Mouse (Mus musculus): Measurements from ENCODE around the gene Irf2bpl. TPM values are rescaled to one million over a fixed set of nuclear protein-coding genes. Genes with fewer than 3 reads are reported as not detected.

The Irf2bpl gene
- polyA plus RNA-seq, 1 experiment from 2014 or later = 43.9 TPM

DNA sequence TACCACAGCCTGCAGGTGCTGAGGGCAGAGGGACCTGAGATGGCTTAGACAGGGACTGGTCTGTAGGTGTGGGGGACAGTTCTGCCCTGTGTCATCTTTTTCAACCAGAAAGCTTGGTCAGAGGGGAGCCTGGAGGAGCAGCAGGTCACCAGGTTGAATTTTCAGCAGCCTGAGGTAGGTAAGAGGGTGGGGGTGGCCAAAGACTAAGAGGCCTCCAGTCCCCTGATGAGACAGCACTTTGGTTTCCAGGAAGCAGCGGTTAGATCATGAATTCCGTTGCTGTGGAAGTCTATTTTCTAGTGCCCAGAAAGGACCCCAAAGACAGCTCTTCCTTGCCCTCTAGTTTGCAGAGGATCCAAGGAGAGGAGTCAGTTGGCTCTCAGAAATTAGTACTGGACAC, 29.8 kb upstream of the Irf2bpl start:
- H3K4me1 ChIP-seq = peaks cover 35% of the 10 kb centered on the region
- ATAC-seq (replicated peaks; ENCODE audit: low FRiP score) = no peak
- H3K9me3 ChIP-seq (replicated peaks) = no peaks in the 10 kb centered on the region
- 55% methylated on average over 2 of the region's 2 CpGs for WGBS
- H3K4me2 ChIP-seq = no peak overlapping the region
- no peaks in the 10 kb centered on the region for H3K27me3 ChIP-seq
- no peak overlapping the region for H3K4me3 ChIP-seq (replicated peaks)
- H3K27ac ChIP-seq = peak overlapping the region; percentile 52; the same call in 1 of the 2 replicates
- no peak overlapping the region for H3K9ac ChIP-seq
- no peaks in the 10 kb centered on the region for H3K36me3 ChIP-seq

DNA sequence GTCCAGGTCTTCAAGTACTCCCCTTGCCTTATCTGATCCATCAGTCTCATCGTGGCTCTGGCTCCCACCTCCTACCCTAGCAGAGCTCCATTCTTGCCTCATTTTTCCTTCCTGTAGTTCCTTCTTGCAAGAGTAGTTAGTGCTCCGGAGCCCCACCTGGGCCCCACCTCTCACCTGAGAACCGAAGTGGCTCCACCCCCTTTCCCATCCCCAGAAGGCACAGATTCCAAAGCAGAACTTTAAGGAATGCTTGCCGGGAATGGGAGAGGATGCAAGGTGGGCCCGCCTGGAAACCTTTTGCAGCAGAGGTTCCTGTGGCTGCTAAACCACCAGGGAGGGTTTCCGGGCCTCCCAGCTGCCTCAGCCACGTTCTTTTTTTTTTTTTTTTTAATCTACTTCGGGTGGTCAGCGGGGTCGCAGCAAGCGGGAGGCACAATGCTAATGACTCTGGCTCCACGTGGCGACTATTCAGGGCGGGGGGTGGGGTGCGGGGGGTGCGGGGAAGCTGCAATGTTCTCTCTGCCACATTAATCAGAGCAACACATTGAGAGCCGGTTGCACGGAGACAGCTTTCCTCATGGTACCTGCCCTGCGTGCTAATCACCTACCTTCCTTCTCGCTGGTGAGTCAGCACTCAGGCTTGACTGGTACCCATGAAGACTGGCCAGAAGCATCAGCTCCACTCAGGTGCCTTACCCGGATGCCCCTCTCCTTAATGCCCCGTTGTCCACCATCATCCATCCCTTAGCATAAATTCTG, 27.9 kb upstream of the Irf2bpl start:
- Histone ChIP-seq H3K4me1 (peaks cover 19% of the 10 kb centered on the region), H3K4me2 (peak overlapping the region; percentile 46), H3K27ac (peak overlapping the region; percentile 45), H3K27me3 (no peaks in the 10 kb centered on the region), H3K9me3 (replicated peaks) (no peaks in the 10 kb centered on the region), H3K9ac (no peak overlapping the region), H3K4me3 (replicated peaks) (0 out of 2 replicates have a peak overlapping the region, but pooled peaks have one; percentile 11), H3K36me3 (no peaks in the 10 kb centered on the region)
- ATAC-seq (replicated peaks; ENCODE audit: low FRiP score) = 0 out of 2 replicates have a peak, but pooled peaks have one; percentile 22
- WGBS = 5% methylated on average over 22 of the region's 22 CpGs

DNA sequence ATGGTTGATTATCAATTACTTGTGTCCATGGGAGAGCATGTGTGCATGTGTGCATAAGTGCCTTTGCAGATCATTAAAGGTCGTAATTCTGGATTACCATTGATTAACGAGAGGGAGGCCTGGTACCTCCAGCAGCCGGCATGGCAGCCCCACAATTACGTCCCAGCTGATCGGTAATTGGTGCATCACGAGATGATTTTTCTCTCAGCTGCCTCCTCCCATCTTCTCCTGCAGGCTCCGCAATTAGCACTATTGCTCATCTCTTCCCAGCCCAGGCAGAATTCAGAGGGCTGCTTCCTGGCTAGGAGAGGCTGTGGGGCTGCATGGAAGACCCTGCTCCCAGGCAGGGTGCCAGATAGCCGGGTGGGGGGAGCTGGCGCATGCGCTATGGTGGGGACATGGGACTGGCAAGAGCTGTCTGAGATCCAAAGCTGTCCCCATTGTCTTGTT, 26.9 kb upstream of the Irf2bpl start:
- Histone ChIP-seq H3K27ac (peak overlapping the region; percentile 45; the same call in 1 of the 2 replicates), H3K4me3 (replicated peaks) (no peak overlapping the region), H3K9me3 (replicated peaks) (no peaks in the 10 kb centered on the region), H3K4me1 (peaks cover 21% of the 10 kb centered on the region), H3K36me3 (no peaks in the 10 kb centered on the region), H3K9ac (no peak overlapping the region), H3K27me3 (no peaks in the 10 kb centered on the region), H3K4me2 (no peak overlapping the region; the same call in 1 of the 2 replicates)
- no peak for ATAC-seq (replicated peaks; ENCODE audit: low FRiP score)
- 33% methylated on average over 10 of the region's 10 CpGs for WGBS

DNA sequence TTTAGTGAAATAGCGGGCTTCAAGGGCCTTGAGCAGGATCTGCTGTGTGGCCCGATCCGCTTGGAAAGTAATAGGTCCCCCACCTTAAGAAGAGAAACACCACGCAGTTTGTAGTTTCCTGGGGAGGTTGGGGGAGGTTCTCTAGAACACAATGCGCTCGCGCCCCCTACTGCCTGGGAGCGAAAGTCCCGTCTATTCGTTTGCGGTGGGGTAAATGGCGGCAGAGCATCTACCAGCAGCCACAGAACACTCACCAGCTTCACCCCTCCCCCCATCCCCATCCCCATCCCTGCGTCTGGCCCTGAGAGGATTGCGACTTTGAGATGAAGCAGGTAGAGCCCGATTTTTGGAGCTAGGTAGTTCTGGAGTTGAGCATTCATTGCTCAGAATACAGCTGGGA, 21.8 kb upstream of the Irf2bpl start:
- ATAC-seq (replicated peaks; ENCODE audit: low FRiP score) = peak; percentile 54
- H3K36me3 ChIP-seq = no peaks in the 10 kb centered on the region
- no peak overlapping the region for H3K27ac ChIP-seq
- H3K4me1 ChIP-seq = peaks cover 25% of the 10 kb centered on the region
- H3K4me2 ChIP-seq = no peak overlapping the region
- no peaks in the 10 kb centered on the region for H3K9me3 ChIP-seq (replicated peaks)
- H3K9ac ChIP-seq = no peak overlapping the region
- no peaks in the 10 kb centered on the region for H3K27me3 ChIP-seq
- 2% methylated on average over 15 of the region's 15 CpGs for WGBS
- no peak overlapping the region for H3K4me3 ChIP-seq (replicated peaks)

DNA sequence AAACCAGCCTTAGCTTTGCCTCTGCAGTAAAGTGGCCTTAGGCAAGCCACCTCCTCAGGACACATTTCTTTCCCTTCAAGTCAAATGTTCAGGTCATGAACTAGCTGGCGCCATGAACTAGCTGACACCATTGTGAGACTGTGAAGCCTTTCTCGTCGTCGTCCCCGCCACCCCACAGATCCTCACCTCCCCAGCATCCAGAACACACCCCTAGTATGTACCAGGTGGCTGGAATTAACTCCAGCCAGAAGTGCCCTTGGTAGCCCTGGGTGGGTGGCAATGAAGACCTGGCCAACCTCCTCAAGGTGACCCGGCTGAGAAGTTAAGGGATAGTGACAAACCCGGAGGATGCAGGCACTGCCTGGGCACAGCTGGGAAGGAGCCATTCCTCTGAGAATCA, 21.3 kb upstream of the Irf2bpl start:
- Histone ChIP-seq H3K9me3 (replicated peaks) (no peaks in the 10 kb centered on the region), H3K36me3 (no peaks in the 10 kb centered on the region), H3K27ac (0 out of 2 replicates have a peak overlapping the region, but pooled peaks have one; percentile 51), H3K4me2 (no peak overlapping the region), H3K9ac (no peak overlapping the region), H3K4me1 (peaks cover 25% of the 10 kb centered on the region), H3K4me3 (replicated peaks) (no peak overlapping the region), H3K27me3 (no peaks in the 10 kb centered on the region)
- 54% methylated on average over 7 of the region's 7 CpGs for WGBS
- 0 out of 2 replicates have a peak, but pooled peaks have one; percentile 30 for ATAC-seq (replicated peaks; ENCODE audit: low FRiP score)

DNA sequence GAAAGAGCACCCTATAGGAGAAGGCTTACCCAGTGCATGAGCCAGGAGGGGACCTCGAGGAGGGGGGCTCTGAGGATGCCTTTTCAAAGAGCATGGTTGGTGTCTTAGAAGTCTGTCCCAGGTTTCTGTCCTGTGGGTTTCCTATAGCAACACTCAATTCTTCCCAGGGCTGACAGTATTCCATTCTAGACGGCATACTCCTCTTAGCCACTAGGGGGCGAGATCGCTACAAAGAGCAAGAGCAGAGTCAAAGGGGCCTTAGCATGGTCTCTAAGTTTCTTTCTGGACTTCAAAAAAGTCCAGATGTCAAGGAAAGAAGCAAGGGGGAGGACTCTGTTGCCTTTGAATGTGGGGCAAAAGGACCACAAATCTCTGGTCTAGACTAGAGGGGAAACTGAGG, 20.6 kb upstream of the Irf2bpl start:
- H3K4me3 ChIP-seq (replicated peaks) = no peak overlapping the region
- WGBS = 11% methylated on average over 4 of the region's 4 CpGs
- no peaks in the 10 kb centered on the region for H3K36me3 ChIP-seq
- H3K27ac ChIP-seq = peak overlapping the region; percentile 51; the same call in 1 of the 2 replicates
- no peaks in the 10 kb centered on the region for H3K27me3 ChIP-seq
- H3K9me3 ChIP-seq (replicated peaks) = no peaks in the 10 kb centered on the region
- peak; percentile 13; the same call in 1 of the 2 replicates for ATAC-seq (replicated peaks; ENCODE audit: low FRiP score)
- no peak overlapping the region for H3K9ac ChIP-seq
- no peak overlapping the region for H3K4me2 ChIP-seq
- H3K4me1 ChIP-seq = peaks cover 31% of the 10 kb centered on the region

DNA sequence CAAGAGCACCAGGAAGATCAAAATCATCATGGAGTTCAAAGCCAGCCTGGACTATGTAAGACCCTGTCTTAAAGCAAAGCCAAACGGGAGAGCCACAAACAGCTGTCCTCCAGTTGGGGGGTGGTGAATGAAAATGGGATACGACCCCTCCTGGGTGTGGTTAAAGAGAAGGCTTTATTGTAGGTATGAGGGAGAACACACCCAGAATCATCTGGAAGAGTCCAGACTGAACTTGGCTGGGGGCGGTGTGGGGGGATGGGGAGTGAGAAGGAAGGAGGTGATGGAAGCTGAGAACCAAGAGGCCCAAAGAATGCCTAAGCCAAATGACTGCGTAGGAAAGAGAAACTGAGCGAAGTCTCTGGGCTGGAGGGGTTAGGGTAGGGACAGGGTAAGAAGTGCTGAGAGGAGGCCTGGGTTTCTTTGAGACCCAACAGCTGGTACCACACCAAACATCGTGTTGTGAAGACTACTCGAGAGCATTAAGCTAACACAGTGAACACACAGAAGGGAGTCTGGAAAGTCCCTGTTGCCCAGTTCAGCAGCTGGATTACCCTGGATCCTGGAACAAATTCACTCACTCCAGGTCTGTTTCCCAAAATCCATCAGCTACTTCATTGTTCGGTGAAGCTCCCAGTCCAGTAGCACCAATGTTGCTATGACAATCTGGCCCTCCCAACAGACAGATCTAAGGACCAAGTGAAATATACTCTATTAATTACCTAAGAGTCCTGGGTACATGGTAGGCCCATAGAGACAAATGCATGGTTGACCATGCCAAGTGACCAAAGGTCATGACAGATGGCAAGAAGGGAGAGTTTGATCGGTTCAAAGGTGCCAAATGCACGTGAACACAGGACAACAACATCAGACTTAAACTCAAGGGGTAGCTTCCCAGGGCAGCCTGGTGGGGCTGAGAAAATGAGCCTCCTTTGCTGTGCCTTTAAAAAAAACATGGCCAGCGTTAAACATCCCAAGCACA, 19.5 kb upstream of the Irf2bpl start:
- no peak for ATAC-seq (replicated peaks; ENCODE audit: low FRiP score)
- Histone ChIP-seq H3K27me3 (no peaks in the 10 kb centered on the region), H3K27ac (no peak overlapping the region), H3K9ac (no peak overlapping the region), H3K4me1 (peaks cover 42% of the 10 kb centered on the region), H3K4me2 (no peak overlapping the region), H3K9me3 (replicated peaks) (no peaks in the 10 kb centered on the region), H3K36me3 (no peaks in the 10 kb centered on the region), H3K4me3 (replicated peaks) (no peak overlapping the region)
- WGBS = 74% methylated on average over 11 of the region's 11 CpGs

DNA sequence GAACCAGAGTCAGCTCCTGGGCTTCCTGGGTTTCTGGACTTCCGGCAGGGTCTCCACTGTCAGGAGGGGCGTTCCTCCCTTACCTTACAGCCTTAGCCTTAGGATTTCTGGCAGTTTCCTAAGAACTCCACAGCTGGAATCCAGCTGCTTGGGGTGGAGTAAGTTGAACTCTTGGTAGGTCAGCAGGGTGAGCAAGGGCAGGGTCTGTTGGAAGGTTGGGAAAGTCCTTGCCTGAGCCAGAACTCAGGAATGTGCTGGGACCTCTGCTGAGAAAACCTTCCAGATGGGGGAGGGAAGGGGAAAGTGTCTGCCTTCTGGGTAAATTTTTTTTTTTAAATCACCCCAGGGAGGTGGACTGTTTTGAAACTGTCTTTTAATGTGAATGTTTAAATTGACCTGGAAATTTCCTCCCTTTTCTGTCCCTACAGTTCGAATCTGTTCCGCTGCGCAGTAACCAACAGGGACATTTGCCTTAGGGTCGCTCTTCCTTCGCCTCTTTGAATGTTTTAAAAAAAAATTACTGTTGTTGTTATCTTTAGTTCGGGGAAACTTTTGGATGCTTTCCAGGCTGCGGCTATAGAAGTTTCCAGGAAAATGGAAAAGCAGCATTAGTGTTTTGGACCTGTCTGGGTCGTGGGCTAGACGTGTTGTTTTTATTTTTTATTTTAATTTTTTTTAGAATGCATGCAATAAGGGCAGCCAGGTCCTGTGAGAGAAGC, 15.0 kb upstream of the Irf2bpl start:
- Histone ChIP-seq H3K4me2 (peak overlapping the region; percentile 27), H3K9ac (no peak overlapping the region), H3K4me1 (peaks cover 67% of the 10 kb centered on the region)

DNA sequence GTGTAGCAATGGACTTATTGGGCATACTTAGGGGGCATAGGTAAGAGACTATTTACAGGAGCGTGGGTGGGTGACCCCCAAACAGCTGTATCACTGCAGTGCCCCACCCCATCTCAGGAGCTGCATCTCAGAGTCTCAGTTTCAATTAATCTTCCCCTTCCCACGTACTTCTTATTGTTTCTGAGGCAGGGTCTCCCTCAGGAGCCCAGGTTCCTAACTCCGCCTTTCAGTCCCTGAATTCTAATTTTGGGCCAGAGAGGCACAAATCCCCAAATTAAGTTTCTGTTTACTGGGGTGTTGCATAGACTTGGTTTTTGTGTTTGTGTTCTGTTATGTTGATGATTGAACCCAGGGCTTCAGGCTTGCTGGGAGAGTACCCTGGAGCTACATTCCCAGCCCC, 13.8 kb upstream of the Irf2bpl start:
- H3K9ac ChIP-seq = no peak overlapping the region
- H3K27ac ChIP-seq = peak overlapping the region; percentile 100
- ATAC-seq (replicated peaks; ENCODE audit: low FRiP score) = no peak
- H3K4me1 ChIP-seq = peaks cover 71% of the 10 kb centered on the region
- H3K36me3 ChIP-seq = no peaks in the 10 kb centered on the region
- no peak overlapping the region for H3K4me3 ChIP-seq (replicated peaks)
- no peak overlapping the region for H3K4me2 ChIP-seq
- no peaks in the 10 kb centered on the region for H3K9me3 ChIP-seq (replicated peaks)
- no peaks in the 10 kb centered on the region for H3K27me3 ChIP-seq
- WGBS = 65% methylated on average over 3 of the region's 3 CpGs

More for the DNA sequence above, 15.0 kb upstream of the Irf2bpl start:
- H3K36me3 ChIP-seq = no peaks in the 10 kb centered on the region
- peak overlapping the region; percentile 100 for H3K27ac ChIP-seq
- no peaks in the 10 kb centered on the region for H3K9me3 ChIP-seq (replicated peaks)
- H3K4me3 ChIP-seq (replicated peaks) = no peak overlapping the region
- ATAC-seq (replicated peaks; ENCODE audit: low FRiP score) = 0 out of 2 replicates have a peak, but pooled peaks have one; percentile 0
- H3K27me3 ChIP-seq = no peaks in the 10 kb centered on the region
- WGBS = 37% methylated on average over 11 of the region's 11 CpGs

DNA sequence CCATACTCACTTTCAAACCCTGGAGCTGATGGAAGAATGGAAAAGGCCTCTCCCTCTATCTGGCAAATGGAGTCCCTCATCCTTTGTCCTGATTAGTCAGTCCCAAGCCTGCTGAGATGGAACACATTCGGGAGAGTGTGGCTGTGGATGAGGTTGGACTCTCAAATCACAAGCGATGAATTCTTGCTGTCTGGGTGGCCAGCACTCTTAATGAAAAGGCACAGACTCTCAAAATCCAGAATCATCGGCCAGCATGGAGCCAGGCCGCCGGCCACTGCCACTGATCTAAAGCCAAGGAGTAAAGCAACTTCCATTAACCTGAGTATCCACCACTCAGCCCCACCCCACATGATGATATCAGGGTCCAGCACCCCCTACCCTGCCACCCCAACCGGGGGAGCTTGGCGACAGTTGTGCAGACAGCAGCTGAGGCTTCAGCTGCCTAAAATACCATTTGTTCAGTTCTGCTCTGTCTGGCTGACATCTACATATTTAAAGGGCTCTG, 13.2 kb upstream of the Irf2bpl start:
- no peak overlapping the region for H3K4me2 ChIP-seq
- H3K27ac ChIP-seq = peak overlapping the region; percentile 100
- WGBS = 61% methylated on average over 7 of the region's 7 CpGs
- H3K9me3 ChIP-seq (replicated peaks) = no peaks in the 10 kb centered on the region
- no peak for ATAC-seq (replicated peaks; ENCODE audit: low FRiP score)
- peaks cover 77% of the 10 kb centered on the region for H3K4me1 ChIP-seq
- no peaks in the 10 kb centered on the region for H3K36me3 ChIP-seq
- peak overlapping the region; percentile 1; the same call in 1 of the 2 replicates for H3K9ac ChIP-seq
- H3K27me3 ChIP-seq = no peaks in the 10 kb centered on the region
- no peak overlapping the region for H3K4me3 ChIP-seq (replicated peaks)

DNA sequence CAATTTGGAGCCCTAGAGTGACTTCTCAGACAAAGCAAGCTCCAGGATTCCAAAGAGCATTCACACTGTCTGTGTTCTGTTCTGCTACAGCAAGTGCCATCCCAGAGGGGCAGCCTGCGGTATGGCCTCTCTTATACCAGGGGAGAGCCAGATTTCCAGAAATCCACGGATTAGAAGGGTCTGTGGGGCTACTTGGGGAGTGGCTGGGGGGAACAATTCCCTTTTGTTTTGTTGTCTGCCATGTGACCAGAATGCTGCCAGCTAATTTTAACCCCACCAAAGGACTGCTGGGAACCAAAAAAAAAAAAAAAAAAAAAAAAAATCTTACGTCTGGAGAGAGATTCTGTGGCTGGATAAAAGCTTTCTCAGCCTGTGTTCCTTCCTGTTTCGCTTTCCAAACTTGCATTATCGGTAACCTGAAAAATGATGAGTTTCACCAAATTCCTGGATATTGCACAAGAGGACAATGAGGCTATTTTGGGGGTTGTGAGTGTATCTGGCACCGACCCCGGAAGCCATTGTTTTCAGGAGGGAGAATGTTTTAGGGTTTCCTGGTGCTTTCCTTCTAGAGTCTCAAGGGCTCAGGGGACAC, 12.4 kb upstream of the Irf2bpl start:
- Histone ChIP-seq H3K4me2 (peak overlapping the region; percentile 19; the same call in 1 of the 2 replicates), H3K27ac (peak overlapping the region; percentile 100), H3K4me1 (peaks cover 85% of the 10 kb centered on the region), H3K36me3 (no peaks in the 10 kb centered on the region), H3K27me3 (no peaks in the 10 kb centered on the region), H3K4me3 (replicated peaks) (no peak overlapping the region), H3K9ac (0 out of 2 replicates have a peak overlapping the region, but pooled peaks have one; percentile 14), H3K9me3 (replicated peaks) (no peaks in the 10 kb centered on the region)
- 37% methylated on average over 7 of the region's 7 CpGs for WGBS
- no peak for ATAC-seq (replicated peaks; ENCODE audit: low FRiP score)
